Mouse (Mus musculus): Measurements from ENCODE around the gene Myom1. TPM values are rescaled to one million over a fixed set of nuclear protein-coding genes. Genes with fewer than 3 reads are reported as not detected.

The Myom1 gene
- total RNA-seq, 1 experiment from 2014 or later, result 1.0 TPM

DNA sequence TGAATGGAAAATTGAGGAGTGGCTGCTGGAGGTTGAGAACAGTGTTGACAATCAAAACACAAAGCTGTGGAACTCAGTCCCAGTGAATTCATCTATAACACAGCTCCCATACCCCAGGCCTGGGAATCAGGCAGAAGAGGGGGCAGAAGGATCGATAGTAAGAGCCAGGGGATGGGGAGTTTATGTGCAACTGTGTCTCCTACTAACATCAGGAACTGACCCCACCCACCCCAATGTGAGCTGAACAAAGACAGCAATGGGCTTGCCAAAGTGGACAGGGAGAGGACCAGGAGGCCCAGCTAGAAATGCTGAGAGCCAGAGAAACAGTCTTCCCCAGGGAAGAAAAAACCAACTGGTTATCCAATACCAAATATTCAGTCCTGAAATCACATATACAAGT is 122.2 kb downstream of the Myom1 start:
- no peak for ATAC-seq (ENCODE audit: extremely low read depth, insufficient number of reproducible peaks, low FRiP score, poor library complexity, severe bottlenecking)

DNA sequence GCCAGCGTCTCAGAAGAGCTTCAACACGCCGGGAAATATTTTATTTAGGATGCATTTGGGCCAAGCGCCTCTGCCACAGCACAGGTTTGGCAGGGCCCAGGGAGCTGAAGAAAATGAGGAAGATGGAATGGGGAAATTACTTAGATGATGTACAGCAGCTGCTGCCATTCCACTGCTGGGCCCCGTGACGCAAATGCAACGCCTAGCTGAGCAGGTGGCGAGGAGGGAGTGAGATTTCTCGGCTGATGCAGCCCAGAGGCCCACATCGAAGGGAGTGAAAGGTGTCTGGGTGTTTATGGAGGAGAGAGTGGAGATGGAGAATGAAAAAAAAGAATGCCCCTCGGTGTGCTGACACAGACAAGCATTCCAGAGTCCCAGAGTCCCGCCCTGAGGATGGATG is 123.1 kb downstream of the Myom1 start:
- ATAC-seq (ENCODE audit: extremely low read depth, insufficient number of reproducible peaks, low FRiP score, poor library complexity, severe bottlenecking), result peak; percentile 89

DNA sequence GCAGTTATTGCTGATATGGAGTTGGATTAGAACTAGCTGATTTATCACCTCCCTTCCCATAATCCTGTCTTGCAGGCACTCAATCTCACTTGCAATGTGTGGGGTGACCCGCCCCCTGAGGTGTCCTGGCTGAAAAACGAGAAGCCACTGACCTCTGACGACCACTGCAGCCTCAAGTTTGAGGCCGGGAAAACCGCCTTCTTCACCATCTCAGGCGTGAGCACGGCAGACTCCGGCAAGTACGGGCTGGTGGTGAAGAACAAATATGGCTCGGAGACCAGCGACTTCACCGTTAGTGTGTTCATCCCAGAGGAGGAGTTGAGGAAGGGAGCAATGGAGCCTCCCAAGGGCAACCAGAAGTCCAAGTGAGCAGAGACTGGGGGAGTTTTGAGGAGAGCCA is 123.6 kb downstream of the Myom1 start:
- no peak for ATAC-seq (ENCODE audit: extremely low read depth, insufficient number of reproducible peaks, low FRiP score, poor library complexity, severe bottlenecking)

DNA sequence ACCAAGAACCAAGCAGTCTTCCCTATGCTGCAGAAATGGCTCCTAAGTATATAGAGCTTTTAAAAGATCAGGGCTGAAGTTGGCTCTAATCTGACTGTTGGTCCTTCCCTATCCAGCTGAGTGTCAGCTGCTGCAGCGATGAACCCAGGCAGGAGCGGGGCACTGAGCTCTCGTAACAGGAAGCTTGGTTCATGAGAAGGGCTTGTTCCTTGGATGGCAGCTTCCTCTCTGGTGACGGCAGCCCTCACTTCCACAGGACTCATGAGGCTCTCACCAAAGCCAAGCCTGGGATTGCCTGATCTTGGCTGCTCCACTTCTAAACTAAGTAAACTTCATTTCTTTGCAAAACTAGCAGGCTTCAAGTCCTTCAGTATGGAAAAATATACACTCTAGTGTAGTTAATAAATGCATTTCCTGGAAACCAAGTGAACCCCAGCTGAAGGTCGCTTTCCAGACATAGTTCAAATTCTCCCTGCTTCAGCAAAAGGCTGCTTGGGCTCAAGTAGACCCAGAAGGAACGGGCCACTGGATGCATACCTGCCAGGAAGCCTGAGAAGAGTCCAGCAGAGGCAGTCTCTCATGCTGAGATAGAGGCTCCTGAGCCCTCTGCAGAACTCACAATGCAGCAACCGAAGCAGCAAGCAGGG is 125.2 kb downstream of the Myom1 start:
- peak; percentile 43 for ATAC-seq (ENCODE audit: extremely low read depth, insufficient number of reproducible peaks, low FRiP score, poor library complexity, severe bottlenecking)

DNA sequence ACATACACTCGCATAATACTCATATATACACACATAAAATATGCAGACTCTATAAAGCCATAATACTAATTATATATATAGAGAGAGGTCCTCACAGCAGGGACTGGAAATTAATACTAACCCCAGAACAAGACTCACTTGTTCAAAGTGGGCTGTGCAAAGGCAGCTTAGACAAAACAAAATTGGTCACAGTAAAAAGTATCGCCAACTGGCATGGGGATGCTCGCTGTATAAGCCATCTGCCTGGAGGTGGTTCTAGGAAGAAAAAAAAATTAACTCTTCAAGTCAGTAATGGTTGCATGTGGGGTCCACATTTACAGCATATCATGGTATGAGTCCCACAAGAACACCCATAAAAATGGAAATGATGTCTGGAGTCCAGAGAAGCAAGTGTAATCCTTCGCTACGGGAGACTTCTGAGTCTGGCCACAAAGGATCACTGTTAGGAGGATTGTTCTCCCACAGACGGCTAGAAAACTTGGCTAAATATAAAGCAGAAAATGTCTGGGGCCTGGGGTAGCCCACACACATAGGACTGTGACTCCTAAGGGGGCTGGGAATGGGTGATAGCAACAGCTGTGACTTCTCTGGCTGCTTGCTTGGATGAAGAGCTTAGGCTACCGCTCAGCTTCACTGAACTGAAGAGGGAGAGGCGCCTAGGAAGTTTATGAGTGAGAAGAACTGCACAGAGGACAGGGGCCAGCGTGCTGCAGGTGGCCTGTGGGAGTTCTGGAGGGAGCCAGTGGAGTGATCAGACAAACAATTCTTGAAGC is 127.2 kb downstream of the Myom1 start:
- no peak for ATAC-seq (ENCODE audit: extremely low read depth, insufficient number of reproducible peaks, low FRiP score, poor library complexity, severe bottlenecking)

DNA sequence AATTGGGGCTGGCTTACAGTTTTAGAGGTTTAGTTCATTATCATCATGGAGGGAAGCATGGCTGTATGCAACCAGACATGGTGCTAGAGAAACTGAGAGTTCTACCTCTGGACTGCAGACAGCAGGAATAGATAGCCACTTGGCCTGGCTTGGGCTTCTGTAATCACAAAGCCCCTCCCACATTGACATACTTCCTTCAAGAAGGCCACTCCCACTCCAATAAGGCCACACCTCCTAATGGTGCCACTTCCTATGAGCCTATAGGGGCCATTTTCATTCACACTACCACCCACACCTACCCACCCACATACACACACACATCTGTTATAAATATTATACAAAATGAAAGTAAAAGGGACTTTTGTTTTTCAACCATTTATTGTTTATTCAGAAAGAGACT is 129.8 kb downstream of the Myom1 start:
- no peak for ATAC-seq (ENCODE audit: extremely low read depth, insufficient number of reproducible peaks, low FRiP score, poor library complexity, severe bottlenecking)

DNA sequence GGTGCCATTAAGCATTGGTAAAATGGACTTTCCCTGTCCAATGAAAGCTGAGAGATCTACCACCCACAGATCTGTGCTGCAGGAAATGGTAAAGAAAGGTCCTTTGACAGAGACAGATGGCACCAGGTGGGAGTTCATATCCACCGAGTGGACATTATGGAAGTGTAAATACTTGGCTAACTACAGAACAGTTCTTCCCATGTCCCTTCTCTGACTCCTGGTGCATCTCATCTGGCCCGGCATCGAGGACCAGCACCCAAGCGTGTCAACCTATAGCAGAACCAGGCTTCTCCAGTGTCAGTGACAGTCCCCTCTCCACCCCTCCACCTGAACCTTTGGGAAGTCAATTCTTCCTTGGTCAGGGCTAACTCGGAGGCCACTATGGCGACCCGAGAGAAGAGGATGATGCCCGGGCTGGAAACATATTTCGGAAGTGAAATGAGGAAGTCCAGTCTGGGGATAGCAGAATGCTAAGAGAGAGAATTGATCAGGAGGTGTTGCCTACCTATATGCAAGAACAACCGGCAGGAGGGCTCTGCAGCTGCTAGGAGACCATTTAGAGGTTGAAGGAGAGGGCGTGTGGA is 130.5 kb downstream of the Myom1 start:
- ATAC-seq (ENCODE audit: extremely low read depth, insufficient number of reproducible peaks, low FRiP score, poor library complexity, severe bottlenecking), result peak; percentile 23; the same call in 1 of the 2 replicates

DNA sequence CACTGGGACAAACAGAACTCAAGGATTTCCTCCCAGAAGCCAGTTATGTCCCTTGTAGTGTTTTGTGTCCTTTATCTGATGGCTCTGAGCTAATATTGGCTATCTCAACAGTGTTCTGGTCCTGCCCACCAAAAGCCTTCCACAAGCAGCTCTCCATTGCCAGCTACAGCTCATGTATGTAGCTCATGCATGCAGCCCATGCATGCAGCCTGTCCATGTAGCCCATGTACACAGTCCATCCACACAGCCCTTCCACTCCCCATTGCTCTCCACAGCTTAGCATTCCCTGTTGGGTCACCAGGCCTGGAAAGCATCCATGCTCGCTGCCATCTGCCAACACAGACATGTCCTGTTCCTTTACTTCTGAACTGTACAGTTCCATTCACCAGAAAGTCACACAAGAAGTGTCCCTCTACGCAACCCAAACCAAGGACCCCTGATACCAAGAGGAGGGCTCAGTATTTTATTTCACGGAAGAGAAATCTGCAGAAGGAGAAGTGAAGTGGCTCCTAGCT is 132.1 kb downstream of the Myom1 start:
- ATAC-seq (ENCODE audit: extremely low read depth, insufficient number of reproducible peaks, low FRiP score, poor library complexity, severe bottlenecking), result no peak

DNA sequence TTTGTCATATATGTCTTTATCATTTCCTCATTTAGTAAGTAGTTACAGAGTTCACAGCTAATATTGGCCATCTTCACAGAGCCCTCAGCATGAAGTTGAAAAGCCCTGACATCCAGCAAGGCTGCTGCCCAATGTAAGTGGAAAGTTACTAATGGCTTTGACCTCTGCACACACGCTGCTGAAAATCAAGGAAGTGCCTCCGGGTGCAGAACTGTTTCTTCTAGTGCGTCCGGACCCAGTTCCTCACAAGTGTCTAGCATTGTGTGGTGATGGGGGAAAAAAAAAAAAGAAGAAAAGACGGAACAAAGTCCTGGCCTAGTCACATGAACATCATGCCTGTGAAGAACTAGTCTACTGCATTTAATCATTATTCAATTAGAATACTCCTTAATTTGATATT is 132.7 kb downstream of the Myom1 start:
- ATAC-seq (ENCODE audit: extremely low read depth, insufficient number of reproducible peaks, low FRiP score, poor library complexity, severe bottlenecking), result peak; percentile 63; the same call in 1 of the 2 replicates

DNA sequence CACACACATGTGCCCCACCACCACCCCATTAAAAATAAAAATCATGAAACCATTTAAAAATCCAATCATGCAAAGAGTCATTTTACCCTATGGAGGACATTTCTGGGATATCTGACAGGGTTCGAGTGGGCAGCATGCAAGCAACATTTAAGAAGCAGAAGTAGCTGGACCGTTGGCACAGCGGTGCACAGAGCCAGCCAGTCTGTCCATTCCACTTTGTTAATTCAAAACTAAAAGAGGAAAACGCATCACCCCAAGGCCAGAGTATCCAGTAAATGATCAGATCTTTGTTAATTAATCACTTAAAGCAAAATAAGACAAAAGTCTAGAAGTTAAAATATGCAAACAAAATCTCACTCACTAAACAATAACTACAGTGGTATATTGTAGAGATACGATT is 133.4 kb downstream of the Myom1 start:
- no peak for ATAC-seq (ENCODE audit: extremely low read depth, insufficient number of reproducible peaks, low FRiP score, poor library complexity, severe bottlenecking)

DNA sequence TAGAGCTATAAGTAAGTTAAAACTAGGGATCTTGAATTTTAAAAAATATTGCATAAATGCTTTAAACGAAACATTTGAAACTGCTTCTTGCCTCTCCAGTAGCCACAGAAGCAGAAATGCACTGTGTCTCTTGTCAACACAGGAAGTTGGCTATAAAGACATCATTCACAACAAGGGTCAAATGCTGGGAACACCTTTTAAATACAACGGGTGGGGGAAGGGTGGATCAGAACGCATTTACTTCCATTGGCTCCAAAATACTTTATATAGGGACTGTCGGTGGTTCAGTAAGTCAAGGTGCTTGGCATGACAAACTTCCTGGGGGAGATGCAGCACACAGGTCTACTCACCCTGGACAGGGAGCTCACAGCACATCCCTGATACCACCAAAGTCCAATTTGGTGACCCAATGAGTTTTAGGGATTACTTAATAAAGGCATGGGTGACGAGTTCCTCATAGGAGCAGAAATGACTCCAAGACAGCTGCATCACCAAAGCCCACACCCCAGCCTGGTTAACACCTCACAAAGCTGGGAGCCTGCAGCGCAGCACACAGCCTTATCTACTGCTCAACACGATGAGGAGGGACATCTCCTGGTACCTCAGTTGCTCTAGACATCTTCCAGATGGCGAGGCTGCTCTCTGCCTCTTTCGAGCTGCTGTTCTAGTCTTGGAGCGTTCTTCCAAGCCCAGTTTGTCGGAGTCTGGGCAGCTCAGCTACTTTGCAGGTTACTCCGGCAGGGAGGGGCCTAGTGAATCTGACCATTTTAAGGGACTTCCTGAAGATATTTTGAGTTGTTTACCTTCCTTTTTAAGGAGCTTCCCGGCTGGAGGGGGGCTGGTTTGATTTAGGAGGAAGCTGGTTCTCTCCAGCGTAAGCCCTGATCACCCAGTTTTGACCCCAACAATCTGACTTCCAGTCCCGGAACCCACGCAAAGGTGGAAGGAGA is 134.2 kb downstream of the Myom1 start:
- no peak for ATAC-seq (ENCODE audit: extremely low read depth, insufficient number of reproducible peaks, low FRiP score, poor library complexity, severe bottlenecking)

DNA sequence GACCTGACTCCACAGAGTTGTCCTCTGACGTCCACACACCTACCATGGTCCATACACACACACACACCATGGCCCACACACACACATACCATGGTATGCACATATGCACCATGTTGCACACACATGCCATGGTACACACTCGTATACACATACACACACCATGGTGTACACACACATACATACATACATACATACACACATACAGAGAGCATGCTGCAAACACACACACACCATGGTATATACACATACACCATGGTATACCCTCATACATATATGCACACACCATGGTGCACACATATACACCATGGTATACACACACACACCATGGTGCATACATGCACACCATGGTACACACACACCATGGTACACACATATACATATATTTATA is 134.9 kb downstream of the Myom1 start:
- no peak for ATAC-seq (ENCODE audit: extremely low read depth, insufficient number of reproducible peaks, low FRiP score, poor library complexity, severe bottlenecking)

DNA sequence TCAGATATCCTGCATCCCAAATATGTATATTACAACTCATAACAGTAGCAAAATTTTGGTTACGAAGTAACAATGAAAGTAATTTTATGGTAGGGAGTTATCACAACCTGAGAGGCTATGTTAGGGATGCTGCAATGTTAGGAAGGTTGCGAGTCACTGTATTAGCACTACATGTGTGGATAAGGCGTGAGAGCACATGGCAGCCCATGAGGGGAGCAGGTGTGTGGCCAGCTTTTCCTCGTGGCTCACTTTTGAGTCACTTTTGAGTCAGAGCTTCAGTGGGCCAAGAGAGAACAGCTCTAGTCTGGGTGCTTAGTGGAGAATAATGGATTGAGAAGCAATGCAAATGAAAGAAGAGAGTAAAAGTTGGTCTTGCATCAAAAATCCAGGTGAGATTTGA is 139.6 kb downstream of the Myom1 start:
- no peak for ATAC-seq (ENCODE audit: extremely low read depth, insufficient number of reproducible peaks, low FRiP score, poor library complexity, severe bottlenecking)

DNA sequence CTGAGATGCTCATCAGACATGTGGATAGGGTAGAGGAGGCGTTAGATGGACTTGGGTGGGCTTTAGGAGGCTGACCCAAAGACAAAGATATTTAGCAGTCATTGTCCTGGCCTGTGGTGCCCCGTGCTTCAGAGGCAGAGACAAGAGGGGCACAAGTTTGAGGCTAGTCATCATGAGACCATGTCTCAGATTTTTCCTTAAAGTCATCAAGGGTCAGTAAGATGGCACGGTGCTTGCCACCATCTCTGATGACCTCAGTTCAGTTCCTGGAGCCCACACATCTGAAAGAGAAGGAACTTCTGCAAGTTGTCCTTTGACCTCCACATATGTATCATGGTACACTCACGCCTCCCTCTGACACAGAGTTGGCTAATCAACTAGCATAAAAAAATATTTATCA is 140.7 kb downstream of the Myom1 start:
- ATAC-seq (ENCODE audit: extremely low read depth, insufficient number of reproducible peaks, low FRiP score, poor library complexity, severe bottlenecking), result 0 out of 2 replicates have a peak, but pooled peaks have one; percentile 26

DNA sequence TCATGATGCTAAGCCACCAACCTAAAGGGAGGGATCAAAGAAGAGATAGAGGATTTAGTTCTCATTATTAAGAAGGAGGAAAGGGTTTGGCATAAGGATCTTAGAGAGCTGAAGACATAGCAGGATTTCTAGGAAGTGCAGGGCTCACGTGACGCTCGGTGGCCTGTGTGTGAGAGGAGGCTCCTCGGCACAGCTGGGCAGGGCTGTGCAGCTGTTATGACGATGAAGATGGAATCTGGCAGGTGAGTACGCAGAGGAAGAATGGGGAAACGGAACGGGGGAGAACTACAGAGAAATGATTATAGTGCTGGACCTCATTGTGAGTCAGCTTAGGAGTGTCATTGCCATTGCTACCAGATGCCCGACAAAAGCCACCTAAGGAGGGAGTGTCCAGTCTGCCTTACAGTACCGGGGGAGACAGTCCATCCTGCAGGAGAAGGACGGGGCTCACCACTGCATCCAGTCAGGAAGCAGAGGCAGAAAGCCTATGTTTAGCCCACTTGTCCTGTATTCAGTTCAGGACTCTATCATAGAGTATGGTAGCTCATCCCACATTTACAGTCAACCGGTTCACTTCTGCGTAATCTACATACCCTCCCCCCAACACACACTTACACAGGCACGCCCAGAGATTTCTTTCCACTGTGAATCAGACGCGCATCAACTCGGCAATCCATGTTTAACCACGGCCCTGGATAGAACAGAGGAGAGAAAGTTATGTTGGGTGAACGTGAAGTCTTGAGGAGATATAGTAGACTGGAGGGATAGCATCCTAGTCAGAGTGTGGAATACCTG is 142.1 kb downstream of the Myom1 start:
- no peak for ATAC-seq (ENCODE audit: extremely low read depth, insufficient number of reproducible peaks, low FRiP score, poor library complexity, severe bottlenecking)

DNA sequence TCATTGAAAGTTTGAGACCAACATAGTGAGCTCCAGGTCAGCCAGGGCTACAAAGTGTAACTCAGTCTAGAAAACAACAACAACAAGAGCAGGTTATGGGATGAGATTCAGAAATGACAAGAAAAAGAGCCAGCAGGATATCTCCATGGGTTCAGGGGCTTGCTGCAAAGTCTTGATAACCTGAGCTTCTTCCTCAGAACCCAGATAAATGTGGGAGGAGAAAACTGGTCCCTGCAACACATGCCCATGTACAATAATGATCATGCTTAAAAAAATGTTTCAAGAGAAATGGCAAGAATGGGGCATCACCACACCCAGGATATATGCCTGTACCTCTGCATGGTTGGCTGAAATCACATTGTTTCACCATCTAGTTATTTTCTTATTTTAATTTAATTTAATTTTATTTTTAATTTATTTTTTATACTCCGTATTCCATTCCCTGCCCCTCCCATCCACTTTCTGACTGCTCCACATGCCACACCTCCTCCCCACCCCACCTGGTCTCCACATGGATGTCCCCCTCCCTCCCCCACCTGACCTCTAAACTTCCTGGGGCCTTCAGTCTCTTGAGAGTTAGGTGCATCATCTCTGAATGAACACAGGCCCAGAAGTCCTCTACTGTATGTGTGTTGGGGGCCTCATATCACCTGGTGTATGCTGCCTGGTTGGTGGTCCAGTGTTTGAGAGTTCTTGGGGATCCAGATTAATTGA is 143.0 kb downstream of the Myom1 start:
- ATAC-seq (ENCODE audit: extremely low read depth, insufficient number of reproducible peaks, low FRiP score, poor library complexity, severe bottlenecking), result no peak

DNA sequence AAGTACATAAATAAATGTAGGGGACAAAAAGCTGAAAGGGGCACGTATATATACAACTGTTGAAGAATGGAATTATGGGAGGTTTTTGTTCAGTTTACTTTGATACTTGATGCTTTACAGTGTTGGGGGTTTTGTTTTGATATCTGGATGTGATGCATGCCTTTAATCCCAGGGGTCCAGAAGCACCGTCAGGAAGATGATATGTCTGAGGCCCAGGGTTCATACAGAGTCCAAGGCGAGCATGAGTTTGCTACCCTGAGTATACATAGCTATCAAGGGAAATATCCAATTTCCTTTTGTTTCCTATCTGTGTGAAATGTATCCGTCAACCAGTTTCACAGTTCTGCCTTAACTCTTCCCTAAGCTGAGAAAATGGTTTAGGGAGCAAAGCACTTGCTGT is 150.9 kb downstream of the Myom1 start:
- no peak for ATAC-seq (ENCODE audit: extremely low read depth, insufficient number of reproducible peaks, low FRiP score, poor library complexity, severe bottlenecking)

DNA sequence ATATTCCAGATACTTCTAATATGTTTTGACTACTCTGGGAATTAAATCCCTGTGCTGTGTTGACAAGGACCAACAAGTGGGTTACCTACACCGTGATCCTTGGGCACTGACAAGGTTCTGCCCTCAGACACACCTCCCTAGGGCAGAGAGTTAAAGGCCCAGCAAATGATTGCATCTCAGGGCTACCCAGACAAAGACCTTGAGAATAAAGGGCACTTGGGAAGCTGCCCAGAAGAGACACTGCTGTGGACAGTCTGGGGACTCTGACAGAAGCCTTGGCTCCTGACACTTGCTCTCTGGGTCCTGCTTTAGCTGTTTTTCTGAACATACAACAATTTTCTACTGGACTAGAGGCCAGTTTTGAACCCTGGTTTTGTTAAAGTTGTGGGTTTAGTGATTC is 152.8 kb downstream of the Myom1 start:
- ATAC-seq (ENCODE audit: extremely low read depth, insufficient number of reproducible peaks, low FRiP score, poor library complexity, severe bottlenecking), result no peak
